Mouse (Mus musculus) stomach, postnatal 0 days (tissue): ENCODE data around the gene Spon2. TPM values are rescaled to one million over a fixed set of nuclear protein-coding genes. Genes with fewer than 3 reads are reported as not detected.

Source experiments
- ATAC-seq: fragments of 200-750 bp; cut with Nextera tagmentation; 2 replicates; pipeline ENCODE4 v1.8.0; 2017; ENCODE audit not compliant: low FRiP score, low TSS enrichment
- DNase-seq: peaks from one replicate; pipeline ENCODE4 v3.0.0-alpha.2; 2016; ENCODE audit warnings: low spot score
- H3K27ac ChIP-seq: fragments of 300-500 bp; sonication (generic); replicated peaks from 2 replicates; pipeline ENCODE4 v1.5.1; 2014; ENCODE audit warnings: mild to moderate bottlenecking, control low read depth
- H3K27me3 ChIP-seq: fragments of 300-500 bp; sonication (generic); 2 replicates; pipeline ENCODE4 v1.6.1; 2014; ENCODE audit warnings: low read length; ENCODE audit not compliant: control insufficient read depth, insufficient read depth
- H3K36me3 ChIP-seq: fragments of 300-500 bp; sonication (generic); 2 replicates; pipeline ENCODE4 v1.6.1; 2014; ENCODE audit warnings: low read length, mixed read lengths; ENCODE audit not compliant: control insufficient read depth, insufficient read depth
- H3K4me1 ChIP-seq: fragments of 300-500 bp; sonication (generic); replicated peaks from 2 replicates; pipeline ENCODE4 v1.6.1; 2014; ENCODE audit warnings: antibody characterized with exemption; ENCODE audit not compliant: control insufficient read depth, insufficient read depth
- H3K4me2 ChIP-seq: fragments of 300-500 bp; sonication (generic); replicated peaks from 2 replicates; pipeline ENCODE4 v1.6.1; 2014; ENCODE audit warnings: low read depth, mild to moderate bottlenecking, control low read depth, moderate library complexity
- H3K4me3 ChIP-seq: fragments of 300-500 bp; sonication (generic); 2 replicates; pipeline ENCODE4 v1.5.1; 2014; ENCODE audit warnings: low read depth, low read length, control low read depth
- H3K9ac ChIP-seq: fragments of 300-500 bp; sonication (generic); 2 replicates; pipeline ENCODE4 v1.6.1; 2014; ENCODE audit warnings: mild to moderate bottlenecking, low read length, control low read depth, mixed read lengths
- H3K9me3 ChIP-seq: fragments of 300-500 bp; sonication (generic); 2 replicates; pipeline ENCODE4 v1.6.1; 2016; ENCODE audit warnings: low read length; ENCODE audit not compliant: control insufficient read depth
- CTCF ChIP-seq: IDR thresholded peaks from 2 replicates; pipeline ENCODE4 v1.5.1; 2016; ENCODE audit warnings: antibody characterized with exemption, low read depth, mild to moderate bottlenecking, moderate library complexity
- EP300 ChIP-seq: optimal IDR thresholded peaks from 2 replicates; pipeline ENCODE3; 2016; ENCODE audit warnings: antibody characterized with exemption
- WGBS: fragments of 180-500 bp; shearing (Covaris S2); extraction: QIAGEN DNeasy Blood & Tissue Kit; methylation state at CpG from one replicate; pipeline ENCODE4 v1.1.7; 2014; 5-methylcytosine and 5-hydroxymethylcytosine counted together
- polyA plus RNA-seq: library from polyadenylated mRNA; unstranded; fragments of >200 nt; fragmentation: Nextera tagmentation; extraction: Ambion mirVana; gene quantifications from 2 replicates; pipeline ENCODE4 v1.2.1, GENCODE M21; 2015

The Spon2 gene
- polyA plus RNA-seq, 1 experiment from 2014 or later: 43.6 TPM

DNA sequence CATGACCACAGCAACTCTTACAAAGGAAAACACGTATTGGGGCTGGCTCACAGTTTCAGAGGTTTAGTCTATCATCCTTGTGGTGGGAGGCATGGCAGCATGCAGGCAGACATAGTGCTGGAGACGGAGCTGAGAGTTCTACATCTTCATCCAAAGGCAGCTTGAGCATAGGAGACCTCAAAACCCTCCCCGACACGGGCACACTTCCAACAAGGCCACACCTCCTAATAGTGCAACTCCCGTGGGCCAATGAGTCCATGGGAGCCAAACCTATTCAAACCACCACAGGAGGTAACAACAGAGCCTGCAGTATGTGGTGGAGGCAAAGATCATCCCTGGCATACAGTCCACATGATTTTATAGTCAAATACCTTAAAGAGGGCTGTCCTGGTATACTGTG lies 7.0 kb downstream of the Spon2 start:
- Histone ChIP-seq H3K9ac (no peak overlapping the region), H3K9me3 (no peaks in the 10 kb centered on the region), H3K27ac (no peak overlapping the region), H3K27me3 (no peaks in the 10 kb centered on the region), H3K4me3 (no peak overlapping the region), H3K4me1 (no peaks in the 10 kb centered on the region), H3K4me2 (no peak overlapping the region), H3K36me3 (no peaks in the 10 kb centered on the region)
- DNase-seq (no peak), ATAC-seq (no peak)
- TF ChIP-seq CTCF: no peak
- TF ChIP-seq EP300: no peak
- 81% methylated on average over 5 of the region's 5 CpGs for WGBS

DNA sequence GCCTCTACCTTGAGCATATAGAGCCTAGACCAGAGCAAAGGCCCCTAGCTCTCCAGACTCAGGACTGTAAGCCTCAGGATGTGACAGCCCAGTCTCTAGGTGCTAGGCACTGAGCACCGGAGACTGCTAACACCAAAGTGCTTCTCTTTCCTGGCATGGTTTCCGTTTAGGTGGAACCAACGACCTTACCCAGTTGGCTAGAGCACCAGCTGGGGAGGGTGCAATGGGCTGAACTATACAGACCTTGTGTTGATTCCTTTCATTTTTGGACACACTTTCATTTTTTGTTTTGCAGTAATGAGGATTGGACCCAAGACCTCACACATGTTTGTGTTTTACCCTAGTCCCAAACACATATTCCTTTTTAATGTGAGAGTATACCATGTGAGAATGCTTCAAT lies 7.7 kb downstream of the Spon2 start:
- H3K27me3 ChIP-seq: no peaks in the 10 kb centered on the region
- no peak overlapping the region for H3K4me3 ChIP-seq
- H3K9ac ChIP-seq: no peak overlapping the region
- no peak overlapping the region for H3K27ac ChIP-seq
- 83% methylated on average over 3 of the region's 3 CpGs for WGBS
- H3K9me3 ChIP-seq: no peaks in the 10 kb centered on the region
- no peak for ATAC-seq
- no peaks in the 10 kb centered on the region for H3K4me1 ChIP-seq
- no peaks in the 10 kb centered on the region for H3K36me3 ChIP-seq
- TF ChIP-seq CTCF: no peak
- no peak for TF ChIP-seq EP300
- no peak overlapping the region for H3K4me2 ChIP-seq
- no peak for DNase-seq

DNA sequence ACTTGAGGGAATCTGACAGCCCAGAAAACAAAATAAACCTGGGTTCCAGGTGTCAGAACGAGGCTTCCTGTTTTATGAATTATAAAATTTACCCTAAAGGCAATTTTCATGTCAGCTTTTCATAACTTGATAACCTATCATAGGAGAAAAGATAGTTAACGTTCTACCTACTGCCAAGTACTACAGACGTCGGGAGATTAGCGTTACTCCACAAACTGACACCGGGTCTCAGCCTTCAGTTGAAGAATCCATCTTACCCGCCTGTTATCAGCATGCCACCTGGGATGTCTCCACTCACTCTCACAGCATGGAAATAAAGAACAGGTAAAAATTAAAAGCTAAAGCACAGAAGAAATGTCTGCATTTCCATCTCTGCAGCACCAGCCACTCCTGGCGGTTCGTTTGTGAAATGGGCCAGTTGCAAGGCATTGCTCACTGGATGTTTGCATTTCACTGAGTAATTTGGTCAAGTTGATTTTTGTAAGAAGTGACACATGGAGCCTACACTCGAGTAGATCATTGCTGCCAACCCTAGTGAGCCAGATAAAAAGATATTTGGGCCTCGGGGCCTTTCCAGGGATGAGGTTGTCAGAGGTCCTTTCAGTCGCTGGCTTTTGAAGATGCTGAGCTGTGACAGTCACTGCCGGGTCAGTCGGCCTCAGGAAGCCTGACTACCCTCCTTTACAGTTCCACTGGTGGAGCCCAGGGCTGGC lies 9.6 kb downstream of the Spon2 start:
- H3K27ac ChIP-seq: no peak overlapping the region
- WGBS: 57% methylated on average over 14 of the region's 14 CpGs
- no peak overlapping the region for H3K4me3 ChIP-seq
- ATAC-seq (no peak), DNase-seq (no peak)
- no peaks in the 10 kb centered on the region for H3K4me1 ChIP-seq
- no peak overlapping the region for H3K4me2 ChIP-seq
- no peaks in the 10 kb centered on the region for H3K27me3 ChIP-seq
- TF ChIP-seq CTCF (no peak), EP300 (no peak)
- no peaks in the 10 kb centered on the region for H3K9me3 ChIP-seq
- H3K9ac ChIP-seq: no peak overlapping the region
- no peaks in the 10 kb centered on the region for H3K36me3 ChIP-seq

DNA sequence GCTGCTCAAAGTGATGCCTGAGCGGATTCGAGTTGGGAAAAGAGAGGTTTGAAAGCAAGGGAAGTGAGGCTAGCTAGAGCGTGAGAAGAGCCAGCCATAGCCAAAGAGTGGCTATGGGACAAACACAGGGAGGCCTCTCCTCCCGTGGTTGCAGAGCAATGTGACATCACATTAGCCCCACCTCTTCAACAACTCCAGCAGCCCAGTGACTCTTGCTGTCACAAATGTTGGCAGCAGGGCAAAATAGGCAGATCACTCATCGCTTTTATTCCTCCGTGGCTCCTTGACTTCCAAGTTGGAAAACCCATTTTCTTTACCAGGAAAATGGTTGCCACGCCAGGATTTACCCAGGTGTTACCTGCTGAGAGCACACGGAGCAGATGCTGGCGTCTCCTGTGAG lies 11.1 kb downstream of the Spon2 start:
- Histone ChIP-seq H3K4me2 (no peak overlapping the region), H3K27ac (no peak overlapping the region), H3K9ac (no peak overlapping the region), H3K4me1 (no peaks in the 10 kb centered on the region), H3K4me3 (no peak overlapping the region), H3K27me3 (no peaks in the 10 kb centered on the region), H3K36me3 (no peaks in the 10 kb centered on the region), H3K9me3 (no peaks in the 10 kb centered on the region)
- 54% methylated on average over 9 of the region's 9 CpGs for WGBS
- ATAC-seq: no peak
- no peak for TF ChIP-seq EP300
- no peak for TF ChIP-seq CTCF
- DNase-seq: no peak

DNA sequence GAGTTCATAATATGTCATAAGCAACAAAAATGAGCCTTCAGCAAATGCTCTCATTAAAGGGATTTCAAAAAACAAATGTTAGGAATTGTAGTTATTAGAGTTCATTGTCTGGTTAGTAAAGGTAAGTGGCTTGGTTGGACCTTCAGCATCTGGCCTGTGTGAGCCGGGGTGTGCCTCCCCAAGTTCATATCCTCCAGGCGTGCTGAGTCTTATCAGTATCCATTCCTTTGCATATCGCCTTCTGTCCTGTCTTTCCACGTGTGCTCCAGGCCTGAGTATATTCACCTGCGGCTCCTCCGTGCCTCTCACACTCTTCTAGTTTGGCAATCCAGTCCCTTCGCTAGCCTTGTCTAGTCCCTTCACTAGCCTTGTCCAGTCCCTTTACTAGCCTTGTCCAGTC lies 11.9 kb downstream of the Spon2 start:
- TF ChIP-seq EP300: no peak
- TF ChIP-seq CTCF: no peak
- Histone ChIP-seq H3K4me3 (no peak overlapping the region), H3K27me3 (no peaks in the 10 kb centered on the region), H3K9ac (no peak overlapping the region), H3K4me1 (no peaks in the 10 kb centered on the region), H3K4me2 (no peak overlapping the region), H3K9me3 (no peaks in the 10 kb centered on the region), H3K36me3 (no peaks in the 10 kb centered on the region), H3K27ac (no peak overlapping the region)
- DNase-seq (no peak), ATAC-seq (no peak)
- WGBS: 80% methylated on average over 7 of the region's 7 CpGs

DNA sequence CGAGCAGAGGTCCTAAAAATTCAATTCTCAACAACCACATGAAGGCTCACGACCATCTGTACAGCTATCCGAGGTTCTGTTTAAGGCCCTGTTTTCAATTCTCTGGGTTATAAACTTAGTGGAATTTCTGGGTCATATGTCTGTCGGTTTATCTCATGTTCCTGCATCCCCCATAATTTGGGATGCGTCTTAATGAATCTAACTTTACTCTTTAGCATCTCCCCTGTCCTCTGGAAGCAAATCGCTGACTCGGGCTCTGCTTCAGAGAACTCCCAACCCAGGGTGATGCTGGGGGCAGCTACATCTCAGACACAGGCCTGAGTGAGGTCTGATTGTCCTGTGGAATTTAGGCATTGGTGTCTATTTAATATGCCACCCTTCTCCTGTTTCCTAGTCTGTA lies 14.0 kb downstream of the Spon2 start:
- no peak overlapping the region for H3K27ac ChIP-seq
- no peaks in the 10 kb centered on the region for H3K4me1 ChIP-seq
- no peaks in the 10 kb centered on the region for H3K27me3 ChIP-seq
- H3K9me3 ChIP-seq: no peaks in the 10 kb centered on the region
- no peak overlapping the region for H3K9ac ChIP-seq
- no peak overlapping the region for H3K4me2 ChIP-seq
- DNase-seq (no peak), ATAC-seq (no peak)
- H3K4me3 ChIP-seq: no peak overlapping the region
- no peak for TF ChIP-seq EP300
- no peak for TF ChIP-seq CTCF
- WGBS: 63% methylated on average over 7 of the region's 7 CpGs
- no peaks in the 10 kb centered on the region for H3K36me3 ChIP-seq
